Mouse (Mus musculus) layer of hippocampus, adult 9-10 months (tissue): Measurements from ENCODE around the gene Arl14.
"Not testable (repeated sequence)": the region's sequence is repeated elsewhere in the genome, so short reads cannot be mapped to it uniquely, and the experiment has no call there.

Experiments
- DNase-seq: peaks from one replicate; pipeline ENCODE4 v3.0.0; 2022; ENCODE audit warnings: low spot score

The Arl14 gene

DNA sequence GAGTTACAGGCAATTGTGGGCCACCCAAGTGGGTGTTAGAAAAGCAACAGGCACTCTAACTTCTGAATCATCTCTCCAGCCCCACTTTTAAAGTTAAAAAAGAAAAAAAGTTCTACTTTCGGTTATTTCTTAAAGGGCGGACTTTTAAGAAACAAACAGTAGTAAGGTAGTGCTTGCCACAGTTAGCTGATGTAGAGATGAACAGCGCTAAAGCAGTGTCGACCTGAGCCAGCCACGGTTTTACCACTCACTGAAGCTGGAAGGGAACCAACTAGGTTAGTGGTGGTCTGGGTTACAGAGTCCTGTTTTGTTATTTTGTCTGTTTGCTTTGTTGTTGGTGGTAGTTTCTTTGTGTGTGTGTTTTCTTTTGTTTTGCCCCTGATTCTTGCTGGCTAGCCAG lies 8.8 kb upstream of the Arl14 start:
- no peak for DNase-seq

DNA sequence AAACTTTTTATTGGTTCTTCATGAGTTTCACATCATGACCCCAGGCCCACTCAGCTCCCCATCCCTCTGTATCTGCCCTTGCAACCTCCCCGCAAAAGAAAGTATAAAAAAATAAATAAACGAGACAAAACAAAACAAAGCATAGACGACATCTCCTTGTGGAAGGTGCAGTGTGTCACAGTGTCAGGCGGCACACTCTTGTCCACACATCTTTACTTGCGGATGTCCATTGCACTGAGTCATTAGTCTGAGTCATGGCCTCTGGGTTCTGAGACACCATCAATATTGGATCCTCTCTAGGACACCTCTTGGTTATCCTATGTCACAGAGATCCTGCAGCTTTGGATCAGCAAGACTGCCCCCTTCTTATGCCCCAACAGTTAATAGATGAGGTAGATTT lies 7.7 kb upstream of the Arl14 start:
- DNase-seq, result no peak

DNA sequence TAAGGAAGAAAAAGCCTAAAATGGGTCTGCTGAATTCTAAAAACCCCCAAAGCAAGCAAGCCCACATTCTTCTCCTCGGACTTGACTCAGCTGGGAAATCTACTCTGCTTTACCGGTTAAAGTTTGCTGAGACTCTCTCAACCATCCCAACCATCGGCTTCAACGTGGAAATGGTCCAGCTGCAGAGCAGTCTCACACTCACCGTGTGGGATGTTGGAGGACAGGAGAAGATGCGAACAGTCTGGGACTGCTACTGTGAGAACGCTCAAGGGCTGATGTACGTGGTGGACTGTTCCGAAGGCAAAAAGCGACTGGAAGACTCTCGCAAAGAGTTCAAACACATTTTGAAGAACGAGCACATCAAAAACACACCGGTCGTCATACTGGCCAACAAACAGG lies 282 bp downstream of the Arl14 start:
- DNase-seq, result no peak

DNA sequence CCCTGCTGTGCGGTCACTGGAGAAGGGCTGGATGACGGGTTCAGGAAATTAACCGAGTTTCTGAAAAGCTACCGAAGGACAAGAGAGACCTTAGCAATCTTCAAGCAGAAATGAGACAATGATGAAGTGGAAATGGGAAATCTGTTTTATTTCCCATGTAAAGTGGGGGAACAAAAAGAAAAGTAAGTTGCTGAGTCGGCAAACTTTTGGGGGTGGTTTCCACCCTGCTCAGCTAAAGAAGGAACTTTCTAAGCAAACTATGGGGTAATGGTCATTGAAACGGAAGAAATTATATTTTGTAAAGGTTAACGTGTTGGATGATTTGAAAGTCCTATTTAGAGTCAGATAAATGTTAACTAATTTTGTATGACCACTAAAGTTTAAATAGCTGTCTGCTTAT lies 768 bp downstream of the Arl14 start:
- no peak for DNase-seq

DNA sequence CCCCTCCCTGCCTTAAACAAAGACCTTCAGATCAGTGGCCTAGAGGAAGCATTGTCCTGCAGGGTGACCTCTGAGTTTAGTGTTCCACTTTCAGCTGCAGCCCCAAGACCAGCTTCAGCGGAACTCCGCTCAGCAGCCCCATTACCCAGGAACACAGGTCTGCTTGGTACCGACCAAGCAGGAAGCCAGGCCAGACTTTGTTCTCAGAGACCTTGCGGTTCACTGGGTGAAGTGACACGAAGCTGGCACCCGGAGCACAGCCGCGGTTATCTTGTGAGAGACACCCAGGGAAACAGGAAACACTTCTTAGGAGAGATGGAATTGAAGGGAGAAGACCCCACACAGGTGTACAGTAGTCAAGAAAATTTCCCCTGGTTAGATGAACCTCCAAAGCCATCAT lies 1.4 kb downstream of the Arl14 start:
- DNase-seq, result no peak

DNA sequence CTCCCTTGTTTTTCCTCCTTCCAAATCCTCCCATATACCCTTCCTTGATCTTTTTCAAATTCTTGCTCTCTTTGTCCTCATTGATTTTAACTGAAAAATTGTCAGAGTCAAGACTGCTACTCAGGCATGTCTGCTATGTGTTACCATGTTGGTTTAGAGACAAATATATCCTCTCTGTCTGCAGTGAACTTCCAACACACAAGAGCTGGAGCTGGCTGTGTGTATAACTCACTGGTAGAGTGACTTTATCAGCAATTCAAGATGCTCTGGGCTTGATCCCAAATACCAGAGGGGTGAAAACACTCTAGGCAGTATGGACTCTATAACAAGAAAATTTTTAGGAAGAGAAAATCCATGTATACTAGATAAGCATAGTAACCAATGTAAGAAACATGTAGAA lies 2.8 kb downstream of the Arl14 start:
- DNase-seq, result no peak

DNA sequence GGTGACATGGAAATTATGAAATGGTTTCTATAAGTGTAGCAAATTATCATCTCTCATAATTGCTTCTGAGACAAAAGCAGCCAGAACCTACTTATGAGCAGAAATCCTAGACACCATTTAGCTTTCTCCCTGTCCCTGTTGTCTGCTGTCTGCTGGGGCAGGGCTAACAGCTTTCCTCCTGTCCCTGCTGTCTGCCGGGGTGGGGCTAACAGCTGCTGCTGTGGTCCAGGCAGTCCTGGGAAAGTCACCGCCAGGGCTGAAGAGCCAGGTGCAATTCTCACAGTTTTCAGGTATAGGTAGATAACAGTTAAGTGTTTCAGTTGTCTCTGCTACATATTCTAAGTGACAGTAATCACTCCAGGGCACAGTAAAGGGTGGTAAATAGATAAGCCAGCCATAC lies 4.3 kb downstream of the Arl14 start:
- DNase-seq, result no peak

DNA sequence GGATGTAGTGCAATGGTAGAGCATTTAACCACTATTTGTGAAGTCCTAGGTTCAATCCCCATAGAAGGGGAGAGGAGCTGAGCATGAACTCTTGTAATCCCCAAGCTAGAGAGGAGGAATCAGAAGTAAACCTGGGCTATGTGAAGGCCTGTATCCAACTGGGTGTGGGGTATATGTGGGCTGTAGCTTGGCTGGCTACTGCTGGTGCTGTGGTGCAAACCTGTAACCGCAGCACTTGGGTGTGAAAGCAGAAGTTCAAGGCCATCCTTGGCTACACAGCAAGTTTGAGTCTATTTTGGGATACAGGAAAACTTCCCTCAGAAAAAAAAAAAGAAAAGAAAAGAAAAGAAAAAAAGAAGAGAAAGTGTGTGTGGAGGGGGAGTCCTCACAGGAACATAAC lies 5.8 kb downstream of the Arl14 start:
- no peak for DNase-seq

DNA sequence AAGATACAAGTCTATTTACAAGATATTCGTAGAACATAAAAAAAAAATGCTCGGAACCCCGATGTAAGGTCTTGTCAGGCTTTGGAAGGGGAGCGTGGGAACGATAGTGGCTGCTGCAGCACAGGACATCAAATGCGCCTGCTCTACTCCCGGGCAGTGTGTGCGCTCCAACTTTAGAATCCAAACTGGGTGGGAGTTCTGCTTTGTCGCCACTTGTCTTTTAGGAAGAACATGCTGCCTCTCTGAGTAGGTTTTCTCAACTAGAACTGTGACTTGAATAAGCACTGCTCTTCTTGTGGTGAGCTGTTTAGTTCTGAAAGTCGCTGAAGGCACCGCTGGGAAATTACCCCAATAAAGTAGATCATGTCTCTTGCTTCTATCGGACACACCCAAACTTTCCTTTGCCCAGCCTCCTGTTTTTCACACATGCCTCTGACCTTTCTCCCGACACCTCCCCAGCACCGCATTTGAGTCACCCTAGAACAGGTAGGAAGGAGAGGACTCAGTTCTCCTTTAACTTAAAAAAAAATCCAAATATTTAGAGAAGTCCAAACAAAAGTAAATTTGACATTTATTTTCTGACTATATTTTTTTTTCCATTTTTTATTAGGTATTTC lies 9.4 kb downstream of the Arl14 start:
- no peak for DNase-seq

DNA sequence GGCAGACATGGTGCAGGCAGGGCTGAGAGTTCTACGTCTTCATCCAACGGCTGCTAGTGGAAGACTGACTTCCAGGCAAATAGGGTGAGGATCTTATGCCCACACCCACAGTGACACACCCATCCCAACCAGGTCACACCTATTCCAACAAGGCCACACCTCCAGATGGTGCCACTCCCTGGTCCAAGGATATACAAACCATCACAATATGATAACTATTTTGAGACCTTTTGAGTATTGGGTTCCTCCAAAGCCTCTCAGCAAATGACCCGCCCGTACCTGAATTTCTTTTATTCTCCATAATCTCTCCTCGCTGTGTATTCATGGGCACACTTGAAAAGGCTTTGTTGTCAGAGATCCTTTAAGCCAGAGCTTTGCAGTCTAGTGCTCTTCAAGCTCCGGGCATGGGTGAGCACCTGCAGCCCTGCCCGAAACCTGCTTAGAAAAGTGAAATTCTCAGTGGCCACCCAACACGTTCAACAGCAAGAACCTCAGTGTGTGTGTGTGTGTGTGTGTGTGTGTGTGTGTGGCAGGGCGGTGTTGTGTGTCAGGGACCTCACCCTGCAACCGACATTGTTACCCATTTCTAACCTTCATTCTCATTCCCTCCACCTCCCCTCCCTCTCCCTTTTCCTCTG lies 11.5 kb downstream of the Arl14 start:
- DNase-seq, result not testable (repeated sequence)

DNA sequence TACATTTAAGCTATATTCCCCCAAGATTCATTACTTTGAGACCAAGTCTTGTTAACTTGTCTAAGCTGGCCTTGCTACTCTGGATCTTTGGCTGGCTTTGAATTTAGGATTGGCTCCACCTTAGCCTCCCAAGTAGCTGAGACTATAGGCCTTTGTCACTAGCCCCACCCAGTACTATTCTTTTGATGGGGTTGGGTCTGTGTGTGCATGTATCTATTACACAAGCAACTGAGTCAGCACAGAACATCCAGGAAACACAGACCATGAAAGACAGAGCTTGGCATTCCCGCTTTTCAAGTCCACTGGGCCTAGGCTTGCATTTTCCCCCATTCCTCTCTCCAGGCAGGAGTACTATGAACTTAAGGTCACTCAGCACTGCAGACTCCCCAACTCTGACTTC lies 12.3 kb downstream of the Arl14 start:
- no peak for DNase-seq

DNA sequence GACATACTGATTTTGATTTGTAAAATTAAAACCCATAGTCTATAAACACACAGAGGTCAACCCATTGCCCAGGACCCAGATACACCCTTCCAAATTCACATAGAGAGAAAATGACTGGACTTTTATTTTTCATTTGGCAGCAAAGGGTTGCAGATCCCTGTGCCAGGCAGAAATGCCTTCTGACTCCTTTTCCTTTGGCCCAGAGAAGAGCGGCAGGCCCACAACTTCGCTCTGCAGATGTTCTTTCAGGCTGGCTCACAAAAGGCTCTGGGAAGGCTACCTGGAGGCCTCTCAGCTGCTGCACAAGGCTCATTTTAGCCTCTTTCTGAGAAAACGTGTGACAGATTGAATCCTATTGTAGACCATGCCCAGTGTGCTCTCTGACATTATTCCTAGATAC lies 13.6 kb downstream of the Arl14 start:
- DNase-seq, result no peak

DNA sequence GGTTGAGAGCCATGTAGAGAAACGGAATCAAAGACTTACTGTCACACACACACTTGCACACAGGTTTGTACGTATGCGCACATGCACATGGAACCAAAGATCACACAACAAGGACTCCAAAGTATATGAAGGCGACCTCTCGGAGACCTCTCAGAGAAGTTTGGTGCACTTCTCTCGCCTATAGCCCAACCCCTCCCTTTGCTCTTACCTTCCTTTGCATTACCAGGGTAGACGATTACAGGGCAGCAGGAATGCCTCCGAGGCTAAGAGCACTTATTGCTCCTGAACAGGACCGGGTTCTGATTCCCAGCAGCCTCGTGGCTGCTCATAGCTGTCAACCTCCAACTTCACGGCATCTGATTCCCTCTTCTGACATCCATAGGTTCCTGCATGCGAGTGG lies 14.3 kb downstream of the Arl14 start:
- no peak for DNase-seq

DNA sequence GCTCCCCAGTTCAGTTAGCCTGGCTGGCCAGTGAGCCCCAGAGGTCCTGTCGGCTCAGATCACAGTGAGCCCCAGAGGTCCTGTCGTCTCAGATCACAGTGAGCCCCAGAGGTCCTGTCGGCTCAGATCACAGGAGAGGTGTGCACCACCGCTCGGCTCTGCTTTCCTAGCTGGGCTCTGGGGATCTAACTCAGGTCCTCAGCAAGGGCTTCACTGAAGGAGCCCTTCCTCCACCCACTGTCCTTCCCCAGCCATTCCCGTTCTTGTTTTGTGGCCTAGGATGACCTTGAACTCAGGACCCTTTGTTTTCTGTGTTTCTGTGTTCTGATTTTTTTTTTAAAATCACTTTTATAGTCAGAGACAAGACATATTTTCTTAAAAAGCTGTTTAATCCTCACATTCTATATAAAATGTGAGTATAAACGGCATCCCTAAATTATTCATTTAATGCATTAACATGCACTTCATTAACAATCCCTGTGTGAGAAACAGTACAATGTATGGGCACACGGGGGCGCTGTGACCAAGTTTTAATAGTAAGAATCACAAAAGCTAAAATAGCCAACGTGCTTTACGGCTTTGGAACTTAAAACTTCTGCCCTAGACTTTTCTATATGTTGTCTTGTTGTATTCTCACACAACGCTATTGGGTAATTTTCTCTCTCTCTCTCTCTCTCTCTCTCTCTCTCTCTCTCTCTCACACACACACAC lies 16.1 kb downstream of the Arl14 start:
- DNase-seq, result peak; percentile 65

DNA sequence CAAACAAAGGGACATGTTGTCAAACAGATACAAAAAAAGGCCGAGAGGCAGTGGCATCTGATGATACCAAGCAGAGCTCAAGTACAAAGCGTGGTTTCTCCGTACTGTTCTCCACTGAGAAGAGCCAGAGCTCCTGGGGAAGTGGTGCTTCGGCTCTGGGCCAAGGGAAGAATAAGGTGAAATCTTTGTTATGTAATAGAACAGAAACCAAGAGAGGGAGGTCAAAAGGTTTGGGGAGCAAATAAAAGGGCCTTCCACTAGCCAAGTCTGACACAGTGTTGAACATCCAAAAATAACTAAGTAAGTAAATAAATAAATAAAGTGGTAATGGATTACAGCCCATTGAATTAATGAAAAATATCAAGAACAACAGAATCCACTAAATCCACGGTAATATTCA lies 17.0 kb downstream of the Arl14 start:
- no peak for DNase-seq

DNA sequence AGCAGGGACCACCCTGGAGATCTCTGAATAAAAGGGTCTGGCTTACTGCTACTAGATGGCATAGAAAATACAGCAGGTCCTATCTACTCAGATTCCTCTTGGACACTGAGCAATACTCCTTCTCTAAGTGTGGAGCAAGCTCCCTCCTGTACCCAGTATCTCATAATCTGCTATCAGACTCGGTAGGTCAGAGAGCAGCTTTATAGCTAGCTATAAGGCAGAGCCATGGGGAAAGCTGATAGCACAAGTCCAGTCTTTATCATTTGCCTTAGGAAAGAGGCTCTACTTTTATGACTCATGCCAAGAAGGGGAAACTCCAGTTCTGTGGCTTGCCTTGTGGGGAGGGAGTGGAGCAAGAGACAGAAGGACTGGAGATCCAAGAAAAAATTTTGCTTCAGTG lies 18.8 kb downstream of the Arl14 start:
- DNase-seq, result no peak

DNA sequence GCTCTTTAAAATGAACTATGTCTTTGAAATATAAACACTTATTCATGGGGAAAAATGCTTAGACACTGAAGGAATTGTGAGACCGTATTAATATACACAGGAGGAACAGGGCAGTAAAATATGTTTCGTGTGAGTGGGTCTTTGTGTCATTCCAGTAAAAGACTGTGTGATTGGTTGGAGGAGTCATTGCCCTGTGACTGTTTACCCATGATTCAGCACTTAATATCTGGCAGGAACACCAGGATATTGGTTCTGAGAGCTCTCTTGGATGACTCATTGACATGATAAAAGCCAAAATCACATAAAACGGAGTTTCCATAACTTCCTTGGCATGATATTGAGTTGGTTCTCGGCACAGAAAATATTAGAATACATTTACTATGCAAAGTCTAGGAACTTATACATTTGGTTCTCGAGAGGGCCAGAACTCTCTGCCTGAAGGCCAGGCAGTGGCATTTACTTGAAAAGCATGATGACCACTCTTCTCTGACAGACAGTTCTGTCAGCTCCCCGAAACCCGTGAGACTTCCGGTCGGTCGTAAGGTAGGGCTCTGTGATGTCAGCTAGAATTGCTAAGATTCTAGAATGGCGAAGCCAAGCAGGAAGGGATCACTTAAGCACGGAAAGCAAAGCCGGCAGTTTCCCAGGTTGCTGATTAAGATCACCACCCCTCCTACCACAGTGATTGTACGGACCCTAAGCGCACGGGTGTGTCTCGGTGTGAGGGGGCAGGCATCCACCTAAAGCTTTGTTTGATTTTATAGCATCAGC lies 31.1 kb downstream of the Arl14 start:
- DNase-seq, result no peak

DNA sequence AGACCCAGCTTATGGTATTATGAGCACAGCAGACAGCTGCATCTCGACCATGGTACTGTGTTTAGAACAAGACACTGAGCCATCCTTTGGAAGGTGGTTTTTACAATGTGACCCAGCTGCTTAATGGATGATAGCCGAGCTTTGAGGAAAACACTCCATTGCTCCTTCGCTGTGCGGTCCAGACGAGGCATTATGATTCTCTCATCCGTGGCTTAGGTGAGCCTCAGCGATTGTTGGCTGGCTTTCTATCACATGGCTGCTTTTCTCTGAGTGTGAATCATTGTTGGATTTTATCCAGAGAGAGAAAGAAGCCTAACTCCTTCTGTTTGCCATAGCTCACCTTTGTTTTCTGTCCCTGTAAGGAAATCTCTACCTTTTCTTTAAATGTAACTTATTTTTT lies 32.5 kb downstream of the Arl14 start:
- no peak for DNase-seq

DNA sequence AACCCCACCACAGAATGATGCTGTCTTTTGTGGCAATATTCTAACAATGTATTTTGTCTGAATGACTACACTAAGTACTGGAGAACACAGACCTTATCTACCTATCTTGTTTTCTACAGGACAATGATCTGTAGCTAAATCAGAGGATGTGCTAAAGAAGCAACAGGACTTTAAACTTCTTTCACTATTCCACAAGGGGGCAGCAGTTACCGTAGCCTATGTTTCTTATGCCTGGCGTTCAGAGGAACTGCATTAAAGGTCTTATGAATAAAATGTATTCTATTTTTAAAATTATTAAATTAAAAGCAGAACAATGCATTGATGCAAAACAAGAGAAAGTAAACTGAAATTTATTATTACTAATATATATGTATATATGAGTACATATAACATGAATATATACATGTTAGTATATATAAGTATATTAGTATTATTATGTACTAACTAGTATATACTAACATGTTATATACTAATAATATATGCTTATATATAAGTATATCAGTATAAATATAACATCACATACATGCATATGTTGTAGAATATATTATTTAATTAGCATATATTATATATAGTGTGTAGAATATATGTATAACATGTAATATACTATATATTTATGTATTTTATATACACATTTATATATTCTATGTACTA lies 35.0 kb downstream of the Arl14 start:
- no peak for DNase-seq

DNA sequence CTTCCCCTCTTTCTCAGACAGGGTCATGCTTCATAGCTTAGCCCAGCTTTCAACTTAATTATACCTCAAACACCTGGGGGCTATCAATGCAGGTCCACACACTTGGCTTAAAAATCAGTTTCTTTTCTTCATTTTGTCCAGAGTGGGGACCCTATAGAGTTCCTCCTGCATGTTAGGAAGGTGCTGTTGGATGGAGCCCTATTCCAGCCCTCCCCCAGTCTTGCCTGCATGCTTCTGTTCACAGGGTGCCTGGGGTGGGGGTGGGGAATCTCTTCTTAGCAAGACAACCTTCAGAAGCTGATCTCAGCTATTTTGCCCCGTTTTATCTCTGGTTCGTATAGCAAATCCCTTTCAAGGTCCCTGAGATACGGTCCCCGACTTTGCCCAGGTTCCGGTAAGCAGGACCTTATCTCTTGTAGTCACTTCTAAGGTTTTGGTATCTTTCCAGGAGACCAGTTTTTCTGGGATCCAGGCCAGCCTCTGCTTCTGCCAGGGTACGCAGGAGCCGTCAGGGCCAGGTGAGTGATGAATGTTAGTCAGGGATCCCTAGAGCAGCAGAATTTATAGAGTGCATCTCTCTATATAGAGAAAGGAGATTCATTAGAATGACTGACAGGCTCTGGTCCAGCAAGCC lies 40.9 kb downstream of the Arl14 start:
- DNase-seq, result no peak

DNA sequence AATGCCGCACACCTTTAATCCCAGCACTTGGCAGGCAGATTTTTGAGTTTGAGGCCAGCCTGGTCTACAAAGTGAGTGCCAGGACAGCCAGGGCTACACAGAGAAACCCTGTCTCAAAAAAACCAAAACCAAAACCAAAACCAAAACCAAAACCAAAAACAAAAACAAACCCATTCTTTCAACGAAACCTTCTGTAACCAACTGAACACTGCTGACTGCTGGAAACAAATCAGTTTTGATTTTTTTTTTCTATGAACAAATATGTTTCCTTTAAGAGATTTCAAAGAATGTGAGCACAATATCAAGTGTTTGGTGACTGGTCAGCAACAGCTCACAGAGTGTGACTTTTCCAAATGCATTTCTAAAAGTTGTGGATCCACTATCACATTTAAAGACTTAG lies 42.1 kb downstream of the Arl14 start:
- not testable (repeated sequence) for DNase-seq

DNA sequence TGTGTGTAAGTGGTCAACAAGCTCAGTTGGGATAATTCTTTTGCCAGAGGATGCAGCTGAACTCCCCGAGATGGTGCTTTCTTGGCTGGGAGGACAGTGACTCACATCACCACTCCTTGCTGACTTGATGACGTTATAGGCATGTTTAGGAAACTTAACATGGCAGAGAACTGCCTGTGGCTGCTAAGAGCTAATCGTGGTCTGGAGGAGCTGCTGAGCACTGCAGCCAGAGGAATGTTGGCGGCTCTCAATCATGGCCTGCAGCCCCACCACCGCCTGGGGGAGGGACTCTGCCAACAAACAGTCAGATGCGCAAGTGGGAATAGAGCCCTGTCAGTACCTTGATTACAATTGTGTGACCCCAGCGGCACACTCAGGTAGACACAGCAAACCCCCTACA lies 49.6 kb downstream of the Arl14 start:
- DNase-seq, result no peak
